Mouse (Mus musculus): ENCODE data around the gene Dock1. TPM values are rescaled to one million over a fixed set of nuclear protein-coding genes. Genes with fewer than 3 reads are reported as not detected.

Dock1 gene
- total and polyA plus RNA-seq, 3 experiments, result not detected

DNA sequence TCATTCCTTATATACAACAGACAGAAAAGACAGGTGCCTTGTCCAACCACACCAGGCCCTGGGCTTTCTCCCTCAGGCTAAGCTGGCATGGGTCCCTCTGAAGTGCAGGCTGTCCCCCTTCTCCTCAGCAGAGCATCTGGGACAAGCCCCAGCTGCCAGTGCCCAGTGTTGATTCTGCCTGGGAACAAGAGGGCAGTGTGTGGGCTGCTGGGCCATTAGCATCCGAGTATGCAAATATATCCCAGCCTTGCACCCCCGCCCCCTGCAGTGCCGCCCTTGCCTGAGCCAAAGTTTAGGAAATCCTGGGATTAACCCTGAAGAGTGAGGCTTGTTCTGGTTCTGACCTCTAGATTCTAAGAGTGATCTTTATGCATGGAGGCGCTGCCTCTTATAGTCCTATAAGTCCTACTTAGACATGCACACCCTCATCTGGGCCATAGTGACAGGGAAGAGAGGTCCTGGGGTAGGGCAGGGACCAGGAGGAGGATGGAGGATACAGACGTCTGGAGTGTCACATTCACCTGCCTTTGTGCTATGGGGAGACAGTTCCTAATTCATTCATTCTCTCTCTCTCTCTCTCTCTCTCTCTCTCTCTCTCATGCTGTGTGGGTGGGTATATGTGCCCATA is 38.9 kb downstream of the Dock1 start:
- Histone ChIP-seq H3K9me3 (replicated peaks; ENCODE audit: low read length) (peaks cover 83% of the 10 kb centered on the region), H3K27ac (ENCODE audit: insufficient read depth, low read depth) (no peak overlapping the region), H3K4me2 (ENCODE audit: insufficient read depth, low read depth, poor library complexity, severe bottlenecking) (no peak overlapping the region), H3K9ac (ENCODE audit: insufficient read depth, low read depth) (no peak overlapping the region), H3K4me3 (replicated peaks in 1 of 3; ENCODE audit: low read depth in 2 of 3, low read length in 2 of 3, poor library complexity in 1 of 3) (no peak overlapping the region), H3K4me1 (ENCODE audit: control insufficient read depth in 1 of 2, insufficient read depth in 2 of 2) (no peaks in the 10 kb centered on the region), H3K36me3 (replicated peaks in 1 of 2; ENCODE audit: control insufficient read depth in 1 of 2, insufficient read depth in 1 of 2, low read length in 1 of 2) (no peaks in the 10 kb centered on the region), H3K27me3 (replicated peaks) (no peaks in the 10 kb centered on the region), H3K79me2 (replicated peaks; ENCODE audit: control insufficient read depth, extremely low read depth, insufficient read depth, poor library complexity, severe bottlenecking) (no peaks in the 10 kb centered on the region)
- in situ Hi-C loops (cut with MboI; ENCODE audit: low pct_ligation_motif_present, low pct_unique_long_range_greater_than_20kb, low sequenced_read_pairs), result no loop called here
- no peak for TF ChIP-seq TBP (conservative IDR thresholded peaks at IDR 0.05; ENCODE audit: low read depth, low read length)
- TF ChIP-seq CHD1 (IDR thresholded peaks at IDR 0.05; ENCODE audit: low read depth, low read length), result no peak
- DNase-seq (ENCODE audit: extremely low read depth), result no peak
- dilution Hi-C loops (cut with MboI; ENCODE audit: extremely low pct_ligation_motif_present, extremely low pct_unique_long_range_greater_than_20kb, low sequenced_read_pairs), result no loop called here

DNA sequence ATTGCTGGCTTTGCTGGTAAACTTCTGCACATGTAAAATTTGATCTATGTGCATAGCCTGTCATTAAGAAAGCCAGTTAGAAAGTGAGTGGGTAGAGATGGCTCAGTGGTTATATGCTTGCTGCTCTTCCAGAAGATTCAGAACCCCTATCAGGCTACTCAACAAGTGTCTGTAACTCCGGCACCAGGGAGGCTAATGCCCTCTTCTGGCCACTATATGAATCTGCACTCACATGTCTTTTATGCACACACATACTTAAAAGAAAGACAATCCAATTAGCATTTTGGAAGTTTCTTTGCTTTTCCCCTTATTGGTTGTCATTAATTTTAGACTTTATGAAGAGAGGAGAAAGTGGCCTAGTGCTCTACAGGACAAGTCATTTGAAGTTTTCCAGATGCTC is 41.1 kb downstream of the Dock1 start:
- H3K36me3 ChIP-seq (replicated peaks in 1 of 2; ENCODE audit: control insufficient read depth in 1 of 2, insufficient read depth in 1 of 2, low read length in 1 of 2), result no peaks in the 10 kb centered on the region
- H3K4me1 ChIP-seq (ENCODE audit: control insufficient read depth in 1 of 2, insufficient read depth in 2 of 2), result no peaks in the 10 kb centered on the region
- dilution Hi-C loops (cut with MboI; ENCODE audit: extremely low pct_ligation_motif_present, extremely low pct_unique_long_range_greater_than_20kb, low sequenced_read_pairs) (no loop called here), in situ Hi-C loops (cut with MboI; ENCODE audit: low pct_ligation_motif_present, low pct_unique_long_range_greater_than_20kb, low sequenced_read_pairs) (no loop called here)
- TF ChIP-seq GABPA (IDR thresholded peaks at IDR 0.05; ENCODE audit: insufficient replicate concordance, low read depth, low read length), result no peak
- TF ChIP-seq RAD21 (IDR thresholded peaks at IDR 0.05; ENCODE audit: low read depth, low read length), result no peak
- TF ChIP-seq ZNF384 (IDR thresholded peaks at IDR 0.05; ENCODE audit: low read depth, low read length), result no peak
- TF ChIP-seq CHD2 (IDR thresholded peaks at IDR 0.05; ENCODE audit: low read length), result no peak
- TF ChIP-seq TBP (conservative IDR thresholded peaks at IDR 0.05; ENCODE audit: low read depth, low read length), result no peak
- no peak for TF ChIP-seq JUND (conservative IDR thresholded peaks at IDR 0.05; ENCODE audit: low read depth, low read length)
- TF ChIP-seq RCOR1 (conservative IDR thresholded peaks at IDR 0.05; ENCODE audit: low read depth, low read length), result no peak
- no peak for DNase-seq (ENCODE audit: extremely low read depth)
- no peaks in the 10 kb centered on the region for H3K27me3 ChIP-seq (replicated peaks)
- H3K27ac ChIP-seq (ENCODE audit: insufficient read depth, low read depth), result no peak overlapping the region
- no peak overlapping the region for H3K4me3 ChIP-seq (replicated peaks in 1 of 3; ENCODE audit: low read depth in 2 of 3, low read length in 2 of 3, poor library complexity in 1 of 3)
- H3K4me2 ChIP-seq (ENCODE audit: insufficient read depth, low read depth, poor library complexity, severe bottlenecking), result no peak overlapping the region
- peaks cover 83% of the 10 kb centered on the region for H3K9me3 ChIP-seq (replicated peaks; ENCODE audit: low read length)
- H3K79me2 ChIP-seq (replicated peaks; ENCODE audit: control insufficient read depth, extremely low read depth, insufficient read depth, poor library complexity, severe bottlenecking), result no peaks in the 10 kb centered on the region
- H3K9ac ChIP-seq (ENCODE audit: insufficient read depth, low read depth), result no peak overlapping the region

DNA sequence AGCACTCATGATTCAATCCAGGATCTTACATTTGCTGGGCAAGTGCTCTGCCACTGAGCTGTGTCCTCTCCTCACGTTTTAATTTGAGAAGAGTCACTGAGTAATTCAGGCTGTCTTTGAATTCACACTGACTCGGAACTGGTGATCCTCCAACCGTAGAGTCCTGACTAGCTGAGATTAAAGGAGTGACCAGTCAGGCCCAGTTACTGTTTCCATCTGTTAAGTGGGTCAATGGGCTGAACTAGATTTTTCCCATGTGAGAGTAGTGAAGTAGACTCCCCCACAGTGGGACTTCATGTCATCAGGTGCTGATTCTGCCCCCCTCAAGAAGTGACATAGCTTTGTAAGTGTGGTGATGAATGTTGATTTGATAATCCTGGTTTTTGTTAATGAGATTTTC is 49.0 kb downstream of the Dock1 start:
- no peaks in the 10 kb centered on the region for H3K27me3 ChIP-seq (replicated peaks)
- in situ Hi-C loops (cut with MboI; ENCODE audit: low pct_ligation_motif_present, low pct_unique_long_range_greater_than_20kb, low sequenced_read_pairs) (no loop called here), dilution Hi-C loops (cut with MboI; ENCODE audit: extremely low pct_ligation_motif_present, extremely low pct_unique_long_range_greater_than_20kb, low sequenced_read_pairs) (no loop called here)
- no peaks in the 10 kb centered on the region for H3K79me2 ChIP-seq (replicated peaks; ENCODE audit: control insufficient read depth, extremely low read depth, insufficient read depth, poor library complexity, severe bottlenecking)
- TF ChIP-seq CTCF (conservative IDR thresholded peaks at IDR 0.05 in 1 of 2, IDR thresholded peaks at IDR 0.05 in 1 of 2; ENCODE audit: low read depth in 2 of 2, low read length in 2 of 2) (no peak), SIN3A (IDR thresholded peaks at IDR 0.05; ENCODE audit: low read length) (no peak), ZMIZ1 (IDR thresholded peaks at IDR 0.05; ENCODE audit: low read depth, low read length) (no peak), SMC3 (IDR thresholded peaks at IDR 0.05; ENCODE audit: low read depth, low read length) (no peak), MXI1 (IDR thresholded peaks at IDR 0.05; ENCODE audit: low read depth, low read length) (no peak), BHLHE40 (IDR thresholded peaks at IDR 0.05; ENCODE audit: low read depth, low read length) (no peak)
- H3K27ac ChIP-seq (ENCODE audit: insufficient read depth, low read depth), result no peak overlapping the region
- no peak overlapping the region for H3K4me3 ChIP-seq (replicated peaks in 1 of 3; ENCODE audit: low read depth in 2 of 3, low read length in 2 of 3, poor library complexity in 1 of 3)
- no peaks in the 10 kb centered on the region for H3K36me3 ChIP-seq (replicated peaks in 1 of 2; ENCODE audit: control insufficient read depth in 1 of 2, insufficient read depth in 1 of 2, low read length in 1 of 2)
- H3K4me1 ChIP-seq (ENCODE audit: control insufficient read depth in 1 of 2, insufficient read depth in 2 of 2), result no peaks in the 10 kb centered on the region
- H3K9ac ChIP-seq (ENCODE audit: insufficient read depth, low read depth), result no peak overlapping the region
- H3K9me3 ChIP-seq (replicated peaks; ENCODE audit: low read length), result peaks cover 83% of the 10 kb centered on the region
- DNase-seq (ENCODE audit: extremely low read depth), result no peak
- H3K4me2 ChIP-seq (ENCODE audit: insufficient read depth, low read depth, poor library complexity, severe bottlenecking), result no peak overlapping the region

Measured in CH12.LX (cell line).